Mouse (Mus musculus): ENCODE results near the gene Efna2. TPM values are rescaled to one million over a fixed set of nuclear protein-coding genes. Genes with fewer than 3 reads are reported as not detected.
A peak's percentile ranks its signal among the peaks of the same experiment; 100 is the strongest.
"Not testable (repeated sequence)": the region's sequence is repeated elsewhere in the genome, so short reads cannot be mapped to it uniquely, and the experiment has no call there.

Gene Efna2
- polyA plus RNA-seq, 1 experiment from 2014 or later = 26.8 TPM

GRCm38 (mm10) chr10:80204055-80204454, 24.8 kb downstream of the Efna2 start:
- Histone ChIP-seq H3K4me3 (no peak overlapping the region), H3K27me3 (no peaks in the 10 kb centered on the region), H3K27ac (no peak overlapping the region), H3K9me3 (no peaks in the 10 kb centered on the region), H3K4me1 (peaks cover 9% of the 10 kb centered on the region), H3K36me3 (no peaks in the 10 kb centered on the region), H3K9ac (no peak overlapping the region), H3K4me2 (no peak overlapping the region)
- ATAC-seq (ENCODE audit: insufficient number of reproducible peaks, insufficient read depth, low FRiP score, low TSS enrichment, low read depth) = no peak
- WGBS = 24% methylated on average over 7 of the region's 7 CpGs

GRCm38 (mm10) chr10:80207201-80207600, 27.9 kb downstream of the Efna2 start:
- Histone ChIP-seq H3K4me1 (peaks cover 11% of the 10 kb centered on the region), H3K27ac (no peak overlapping the region), H3K4me3 (no peak overlapping the region), H3K27me3 (0 out of 2 replicates have a peak, but pooled peaks cover 4% of the 10 kb centered on the region), H3K4me2 (no peak overlapping the region), H3K9me3 (no peaks in the 10 kb centered on the region), H3K9ac (no peak overlapping the region), H3K36me3 (no peaks in the 10 kb centered on the region)
- no peak for ATAC-seq (ENCODE audit: insufficient number of reproducible peaks, insufficient read depth, low FRiP score, low TSS enrichment, low read depth)
- 35% methylated on average over 1 of the region's 1 CpGs for WGBS

GRCm38 (mm10) chr10:80207676-80208075, 28.4 kb downstream of the Efna2 start:
- Histone ChIP-seq H3K9ac (no peak overlapping the region), H3K9me3 (no peaks in the 10 kb centered on the region), H3K27me3 (0 out of 2 replicates have a peak, but pooled peaks cover 4% of the 10 kb centered on the region), H3K27ac (no peak overlapping the region), H3K4me3 (no peak overlapping the region), H3K36me3 (no peaks in the 10 kb centered on the region), H3K4me1 (peaks cover 11% of the 10 kb centered on the region), H3K4me2 (no peak overlapping the region)
- WGBS = 49% methylated on average over 10 of the region's 10 CpGs
- ATAC-seq (ENCODE audit: insufficient number of reproducible peaks, insufficient read depth, low FRiP score, low TSS enrichment, low read depth) = no peak

GRCm38 (mm10) chr10:80208248-80208647, 29.0 kb downstream of the Efna2 start:
- H3K4me2 ChIP-seq = no peak overlapping the region
- H3K27ac ChIP-seq = no peak overlapping the region
- H3K27me3 ChIP-seq = 0 out of 2 replicates have a peak, but pooled peaks cover 4% of the 10 kb centered on the region
- no peak for ATAC-seq (ENCODE audit: insufficient number of reproducible peaks, insufficient read depth, low FRiP score, low TSS enrichment, low read depth)
- no peak overlapping the region for H3K4me3 ChIP-seq
- H3K4me1 ChIP-seq = peaks cover 11% of the 10 kb centered on the region
- H3K9ac ChIP-seq = no peak overlapping the region
- 68% methylated on average over 4 of the region's 4 CpGs for WGBS
- H3K9me3 ChIP-seq = no peaks in the 10 kb centered on the region
- H3K36me3 ChIP-seq = no peaks in the 10 kb centered on the region

- Histone ChIP-seq H3K27ac (peak overlapping the region; percentile 51; the same call in 1 of the 2 replicates), H3K27me3 (0 out of 2 replicates have a peak, but pooled peaks cover 4% of the 10 kb centered on the region), H3K36me3 (no peaks in the 10 kb centered on the region), H3K4me3 (no peak overlapping the region), H3K4me2 (peak overlapping the region; percentile 45), H3K4me1 (peaks cover 9% of the 10 kb centered on the region), H3K9me3 (no peaks in the 10 kb centered on the region), H3K9ac (peak overlapping the region; percentile 57)
- ATAC-seq (ENCODE audit: insufficient number of reproducible peaks, insufficient read depth, low FRiP score, low TSS enrichment, low read depth) = no peak
- WGBS = 9% methylated on average over 24 of the region's 24 CpGs
These were observed 29.6 kb downstream of the Efna2 start for GRCm38 (mm10) chr10:80208841-80209371.

GRCm38 (mm10) chr10:80211547-80212103, 32.3 kb downstream of the Efna2 start:
- not testable (repeated sequence) for H3K9me3 ChIP-seq; H3K4me2 ChIP-seq; H3K27me3 ChIP-seq; H3K36me3 ChIP-seq; H3K27ac ChIP-seq; H3K4me3 ChIP-seq; H3K9ac ChIP-seq; ATAC-seq (ENCODE audit: insufficient number of reproducible peaks, insufficient read depth, low FRiP score, low TSS enrichment, low read depth)
- WGBS = 72% methylated on average over 7 of the region's 7 CpGs
- peaks cover 22% of the 10 kb centered on the region for H3K4me1 ChIP-seq

- Histone ChIP-seq H3K27ac (0 out of 2 replicates have a peak overlapping the region, but pooled peaks have one; percentile 62), H3K9me3 (no peaks in the 10 kb centered on the region), H3K27me3 (no peaks in the 10 kb centered on the region), H3K36me3 (no peaks in the 10 kb centered on the region), H3K4me3 (no peak overlapping the region), H3K4me2 (0 out of 2 replicates have a peak overlapping the region, but pooled peaks have one; percentile 9), H3K9ac (peak overlapping the region; percentile 58), H3K4me1 (peaks cover 15% of the 10 kb centered on the region)
- ATAC-seq (ENCODE audit: insufficient number of reproducible peaks, insufficient read depth, low FRiP score, low TSS enrichment, low read depth) = no peak
- WGBS = 25% methylated on average over 16 of the region's 16 CpGs
These were observed 35.9 kb downstream of the Efna2 start for GRCm38 (mm10) chr10:80215048-80215772.

GRCm38 (mm10) chr10:80220676-80221075, 41.4 kb downstream of the Efna2 start:
- peaks cover 10% of the 10 kb centered on the region for H3K4me1 ChIP-seq
- no peak overlapping the region for H3K27ac ChIP-seq
- H3K9ac ChIP-seq = no peak overlapping the region
- H3K4me2 ChIP-seq = no peak overlapping the region
- no peak overlapping the region for H3K4me3 ChIP-seq
- H3K36me3 ChIP-seq = no peaks in the 10 kb centered on the region
- WGBS = 26% methylated on average over 9 of the region's 9 CpGs
- ATAC-seq (ENCODE audit: insufficient number of reproducible peaks, insufficient read depth, low FRiP score, low TSS enrichment, low read depth) = no peak
- H3K9me3 ChIP-seq = no peaks in the 10 kb centered on the region
- no peaks in the 10 kb centered on the region for H3K27me3 ChIP-seq

GRCm38 (mm10) chr10:80223137-80223536, 43.9 kb downstream of the Efna2 start:
- H3K36me3 ChIP-seq; H3K9ac ChIP-seq; H3K27me3 ChIP-seq; H3K4me3 ChIP-seq; ATAC-seq (ENCODE audit: insufficient number of reproducible peaks, insufficient read depth, low FRiP score, low TSS enrichment, low read depth); H3K27ac ChIP-seq; H3K4me2 ChIP-seq; H3K9me3 ChIP-seq: not testable (repeated sequence)
- peaks cover 24% of the 10 kb centered on the region for H3K4me1 ChIP-seq
- WGBS = 84% methylated on average over 2 of the region's 2 CpGs

- Histone ChIP-seq H3K9me3 (no peaks in the 10 kb centered on the region), H3K9ac (peak overlapping the region; percentile 61; the same call in 1 of the 2 replicates), H3K27ac (peak overlapping the region; percentile 97), H3K36me3 (peaks cover 22% of the 10 kb centered on the region), H3K4me2 (peak overlapping the region; percentile 87), H3K4me3 (peak overlapping the region; percentile 87), H3K4me1 (peaks cover 47% of the 10 kb centered on the region), H3K27me3 (no peaks in the 10 kb centered on the region)
- ATAC-seq (ENCODE audit: insufficient number of reproducible peaks, insufficient read depth, low FRiP score, low TSS enrichment, low read depth) = no peak
- WGBS = under 1% methylated on average over 14 of the region's 14 CpGs
These were observed 46.8 kb downstream of the Efna2 start for GRCm38 (mm10) chr10:80226071-80226415.

- Histone ChIP-seq H3K27me3 (no peaks in the 10 kb centered on the region), H3K9me3 (no peaks in the 10 kb centered on the region), H3K27ac (peak within 1 kb of the TSS; percentile 97), H3K4me2 (peak within 1 kb of the TSS; percentile 87), H3K4me3 (peak within 1 kb of the TSS; percentile 87), H3K9ac (peak within 1 kb of the TSS; percentile 94), H3K4me1 (peaks cover 46% of the 10 kb centered on the region), H3K36me3 (peaks cover 25% of the 10 kb centered on the region)
- WGBS = 0% methylated on average over 65 of the region's 75 CpGs
- peak; percentile 98 for ATAC-seq (ENCODE audit: insufficient number of reproducible peaks, insufficient read depth, low FRiP score, low TSS enrichment, low read depth)
These were observed 47.3 kb downstream of the Efna2 start, which contains the start of gene Mum1 for GRCm38 (mm10) chr10:80226416-80227165. Gene Mum1 (plus strand): TSS chr10:80226434.
